Mouse (Mus musculus): ENCODE measurements around the gene Cass4. TPM values are rescaled to one million over a fixed set of nuclear protein-coding genes. Genes with fewer than 3 reads are reported as not detected.

Gene Cass4
- total and polyA plus RNA-seq, 3 experiments: 0.16 to 0.87 TPM; not detected in 1

- peak; percentile 65 for ATAC-seq (ENCODE audit: extremely low read depth, insufficient number of reproducible peaks, low FRiP score, poor library complexity, severe bottlenecking)
- H3K4me1 ChIP-seq (ENCODE audit: insufficient read depth, low read depth, low read length): peaks cover 78% of the 10 kb centered on the region
- no peaks in the 10 kb centered on the region for H3K27me3 ChIP-seq (ENCODE audit: insufficient read depth, low read length)
- no peaks in the 10 kb centered on the region for H3K9me3 ChIP-seq (replicated peaks)
- DNase-seq (ENCODE audit: low spot score): peak; percentile 87
- H3K36me3 ChIP-seq (replicated peaks): peaks cover 56% of the 10 kb centered on the region
- TF ChIP-seq TAL1 (conservative IDR thresholded peaks at IDR 0.05; ENCODE audit: low read depth, low read length): peak; percentile 88
- no peak for TF ChIP-seq GATA2 (IDR thresholded peaks at IDR 0.05; ENCODE audit: borderline replicate concordance, low read depth, low read length)
- peak overlapping the region; percentile 87; the same call in 1 of the 2 replicates for H3K4me3 ChIP-seq (ENCODE audit: low read depth, low read length)
Observed at GRCm38 (mm10) chr2:172348297-172348950, 45.2 kb upstream of the Cass4 start.

- Histone ChIP-seq H3K4me3 (ENCODE audit: low read depth, low read length) (no peak overlapping the region; the same call in 1 of the 2 replicates), H3K4me1 (ENCODE audit: insufficient read depth, low read depth, low read length) (peaks cover 73% of the 10 kb centered on the region), H3K27me3 (ENCODE audit: insufficient read depth, low read length) (no peaks in the 10 kb centered on the region), H3K9me3 (replicated peaks) (no peaks in the 10 kb centered on the region), H3K36me3 (replicated peaks) (peaks cover 70% of the 10 kb centered on the region)
- DNase-seq (ENCODE audit: low spot score) (no peak), ATAC-seq (ENCODE audit: extremely low read depth, insufficient number of reproducible peaks, low FRiP score, poor library complexity, severe bottlenecking) (no peak)
- no peak for TF ChIP-seq TAL1 (conservative IDR thresholded peaks at IDR 0.05; ENCODE audit: low read depth, low read length)
Observed at GRCm38 (mm10) chr2:172349776-172350175, 43.8 kb upstream of the Cass4 start.

GRCm38 (mm10) chr2:172350773-172351172, 42.8 kb upstream of the Cass4 start:
- ATAC-seq (ENCODE audit: extremely low read depth, insufficient number of reproducible peaks, low FRiP score, poor library complexity, severe bottlenecking) (no peak), DNase-seq (ENCODE audit: low spot score) (no peak)
- Histone ChIP-seq H3K9me3 (replicated peaks) (no peaks in the 10 kb centered on the region), H3K36me3 (replicated peaks) (peaks cover 80% of the 10 kb centered on the region), H3K4me3 (ENCODE audit: low read depth, low read length) (no peak overlapping the region), H3K27me3 (ENCODE audit: insufficient read depth, low read length) (no peaks in the 10 kb centered on the region), H3K4me1 (ENCODE audit: insufficient read depth, low read depth, low read length) (peaks cover 70% of the 10 kb centered on the region)
- TF ChIP-seq TAL1 (conservative IDR thresholded peaks at IDR 0.05; ENCODE audit: low read depth, low read length) (no peak), CTCF (IDR thresholded peaks at IDR 0.05; ENCODE audit: low read depth, low read length) (no peak), GATA1 (IDR thresholded peaks at IDR 0.05; ENCODE audit: borderline replicate concordance, low read length) (no peak), GATA2 (IDR thresholded peaks at IDR 0.05; ENCODE audit: borderline replicate concordance, low read depth, low read length) (no peak), POLR2AphosphoS5 (IDR thresholded peaks at IDR 0.05; ENCODE audit: insufficient replicate concordance, low read depth, low read length) (no peak)

- no peaks in the 10 kb centered on the region for H3K27me3 ChIP-seq (ENCODE audit: insufficient read depth, low read length)
- peaks cover 91% of the 10 kb centered on the region for H3K36me3 ChIP-seq (replicated peaks)
- H3K4me1 ChIP-seq (ENCODE audit: insufficient read depth, low read depth, low read length): peaks cover 48% of the 10 kb centered on the region
- H3K4me3 ChIP-seq (ENCODE audit: low read depth, low read length): no peak overlapping the region
- DNase-seq (ENCODE audit: low spot score) (no peak), ATAC-seq (ENCODE audit: extremely low read depth, insufficient number of reproducible peaks, low FRiP score, poor library complexity, severe bottlenecking) (no peak)
- TF ChIP-seq POLR2AphosphoS5 (IDR thresholded peaks at IDR 0.05; ENCODE audit: insufficient replicate concordance, low read depth, low read length) (no peak), TAL1 (conservative IDR thresholded peaks at IDR 0.05; ENCODE audit: low read depth, low read length) (no peak), GATA1 (IDR thresholded peaks at IDR 0.05; ENCODE audit: borderline replicate concordance, low read length) (no peak), GATA2 (IDR thresholded peaks at IDR 0.05; ENCODE audit: borderline replicate concordance, low read depth, low read length) (no peak), CTCF (IDR thresholded peaks at IDR 0.05; ENCODE audit: low read depth, low read length) (no peak)
- no peaks in the 10 kb centered on the region for H3K9me3 ChIP-seq (replicated peaks)
Observed at GRCm38 (mm10) chr2:172353218-172353617, 40.4 kb upstream of the Cass4 start.

GRCm38 (mm10) chr2:172354761-172355160, 38.8 kb upstream of the Cass4 start:
- ATAC-seq (ENCODE audit: extremely low read depth, insufficient number of reproducible peaks, low FRiP score, poor library complexity, severe bottlenecking): no peak
- H3K36me3 ChIP-seq (replicated peaks): peaks cover 98% of the 10 kb centered on the region

GRCm38 (mm10) chr2:172355833-172356232, 37.8 kb upstream of the Cass4 start:
- no peaks in the 10 kb centered on the region for H3K9me3 ChIP-seq (replicated peaks)
- H3K27me3 ChIP-seq (ENCODE audit: insufficient read depth, low read length): no peaks in the 10 kb centered on the region
- no peak for ATAC-seq (ENCODE audit: extremely low read depth, insufficient number of reproducible peaks, low FRiP score, poor library complexity, severe bottlenecking)
- H3K36me3 ChIP-seq (replicated peaks): peaks cover 98% of the 10 kb centered on the region
- TF ChIP-seq GATA1 (IDR thresholded peaks at IDR 0.05; ENCODE audit: borderline replicate concordance, low read length) (no peak), CTCF (IDR thresholded peaks at IDR 0.05; ENCODE audit: low read depth, low read length) (no peak), GATA2 (IDR thresholded peaks at IDR 0.05; ENCODE audit: borderline replicate concordance, low read depth, low read length) (no peak), TAL1 (conservative IDR thresholded peaks at IDR 0.05; ENCODE audit: low read depth, low read length) (no peak), POLR2AphosphoS5 (IDR thresholded peaks at IDR 0.05; ENCODE audit: insufficient replicate concordance, low read depth, low read length) (no peak)
- DNase-seq (ENCODE audit: low spot score): no peak
- no peak overlapping the region for H3K4me3 ChIP-seq (ENCODE audit: low read depth, low read length)
- H3K4me1 ChIP-seq (ENCODE audit: insufficient read depth, low read depth, low read length): peaks cover 22% of the 10 kb centered on the region

More at GRCm38 (mm10) chr2:172354761-172355160, 38.8 kb upstream of the Cass4 start:
- no peak for DNase-seq (ENCODE audit: low spot score)
- Histone ChIP-seq H3K27me3 (ENCODE audit: insufficient read depth, low read length) (no peaks in the 10 kb centered on the region), H3K4me1 (ENCODE audit: insufficient read depth, low read depth, low read length) (peaks cover 33% of the 10 kb centered on the region), H3K9me3 (replicated peaks) (no peaks in the 10 kb centered on the region), H3K4me3 (ENCODE audit: low read depth, low read length) (no peak overlapping the region)
- TF ChIP-seq TAL1 (conservative IDR thresholded peaks at IDR 0.05; ENCODE audit: low read depth, low read length) (no peak), CTCF (IDR thresholded peaks at IDR 0.05; ENCODE audit: low read depth, low read length) (no peak), GATA2 (IDR thresholded peaks at IDR 0.05; ENCODE audit: borderline replicate concordance, low read depth, low read length) (no peak), GATA1 (IDR thresholded peaks at IDR 0.05; ENCODE audit: borderline replicate concordance, low read length) (no peak), POLR2AphosphoS5 (IDR thresholded peaks at IDR 0.05; ENCODE audit: insufficient replicate concordance, low read depth, low read length) (no peak)

Measured in G1E (cell line).